Mouse (Mus musculus): ENCODE measurements at regions not wholly inside any gene's neighbourhood (a gene's known extent, or its start where the extent isn't known, plus 50 kb on each side); places are given as distances from the start of the nearest gene placed in this dataset.

DNA sequence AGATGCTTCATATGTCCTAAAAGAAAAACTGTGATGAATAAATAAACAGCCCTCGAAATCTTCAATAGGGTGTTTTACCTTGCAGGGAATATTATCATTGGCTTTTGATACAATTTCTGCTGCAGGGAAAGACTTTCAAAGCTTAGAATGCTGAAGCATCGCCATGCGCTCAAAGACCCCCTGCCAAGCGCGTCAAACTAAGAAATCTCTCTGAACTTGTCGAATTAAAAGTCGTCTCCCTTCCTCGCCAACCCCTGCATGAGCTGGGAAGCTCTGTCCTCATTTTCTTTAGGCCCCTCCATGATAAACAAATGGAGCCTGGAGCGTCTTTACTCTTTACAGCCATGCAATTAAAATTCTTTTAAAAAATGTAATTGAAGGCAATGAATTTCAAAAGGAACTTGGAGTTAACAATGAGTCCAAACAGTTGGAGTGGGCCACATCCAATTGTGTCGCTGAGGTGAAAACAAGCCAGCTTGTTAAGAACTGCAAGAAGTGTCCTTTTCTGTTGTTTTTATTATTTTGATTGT, 784.3 kb upstream of the Tenm3 start:
- no peak for TF ChIP-seq POLR2A (IDR thresholded peaks at IDR 0.05; ENCODE audit: insufficient read length, low read depth)
- TF ChIP-seq USF1 (IDR thresholded peaks at IDR 0.05; ENCODE audit: low read depth), result no peak
- TF ChIP-seq TCF3 (IDR thresholded peaks at IDR 0.05; ENCODE audit: insufficient read length, low read depth), result no peak
- no peak for TF ChIP-seq MYOD1 (IDR thresholded peaks at IDR 0.05; ENCODE audit: control insufficient read depth in 1 of 3, insufficient read length in 2 of 3, low read depth in 2 of 3)
- no peak for TF ChIP-seq E2F4 (IDR thresholded peaks at IDR 0.05; ENCODE audit: insufficient read depth)

Measured in myocyte (in vitro differentiated cells).